Mouse (Mus musculus): ENCODE data around the gene Ceacam18. TPM values are rescaled to one million over a fixed set of nuclear protein-coding genes. Genes with fewer than 3 reads are reported as not detected.
A peak's percentile ranks its signal among the peaks of the same experiment; 100 is the strongest.

Ceacam18 gene
- polyA plus RNA-seq (2014; fragmentation: Nextera tagmentation; extraction: Ambion mirVana) = not detected in 2 replicates

- ATAC-seq (replicated peaks; ENCODE audit: insufficient number of reproducible peaks, low FRiP score, low TSS enrichment) = no peak
- Histone ChIP-seq H3K27me3 (ENCODE audit: control insufficient read depth, insufficient read depth, low read length) (no peaks in the 10 kb centered on the region), H3K4me1 (ENCODE audit: control insufficient read depth, insufficient read depth, low read length) (no peaks in the 10 kb centered on the region), H3K4me2 (no peak within 1 kb of the TSS), H3K9ac (ENCODE audit: low read depth, low read length) (no peak within 1 kb of the TSS), H3K27ac (ENCODE audit: low read depth, low read length) (no peak within 1 kb of the TSS), H3K9me3 (replicated peaks; ENCODE audit: control insufficient read depth, low read length) (no peaks in the 10 kb centered on the region), H3K36me3 (ENCODE audit: control insufficient read depth, insufficient read depth, low read length) (no peaks in the 10 kb centered on the region), H3K4me3 (ENCODE audit: low read depth, low read length) (no peak within 1 kb of the TSS)
- WGBS (ENCODE audit: insufficient replicate concordance) = 64% methylated on average over 6 of the region's 6 CpGs
Measured at GRCm38 (mm10) chr7:43634500-43634899, at the start of gene Ceacam18. Gene Ceacam18, plus strand, starts transcription at chr7:43634707.

GRCm38 (mm10) chr7:43584790-43585189 is 49.7 kb upstream of the Ceacam18 start:
- Histone ChIP-seq H3K4me1 (ENCODE audit: control insufficient read depth, insufficient read depth, low read length) (peaks cover 4% of the 10 kb centered on the region), H3K9me3 (replicated peaks; ENCODE audit: control insufficient read depth, low read length) (no peaks in the 10 kb centered on the region), H3K36me3 (ENCODE audit: control insufficient read depth, insufficient read depth, low read length) (peaks cover 37% of the 10 kb centered on the region), H3K27ac (ENCODE audit: low read depth, low read length) (no peak overlapping the region), H3K4me2 (no peak overlapping the region), H3K27me3 (ENCODE audit: control insufficient read depth, insufficient read depth, low read length) (no peaks in the 10 kb centered on the region), H3K4me3 (ENCODE audit: low read depth, low read length) (no peak overlapping the region), H3K9ac (ENCODE audit: low read depth, low read length) (no peak overlapping the region)
- 91% methylated on average over 5 of the region's 5 CpGs for WGBS (ENCODE audit: insufficient replicate concordance)
- no peak for ATAC-seq (replicated peaks; ENCODE audit: insufficient number of reproducible peaks, low FRiP score, low TSS enrichment)

GRCm38 (mm10) chr7:43601884-43602283 is 32.6 kb upstream of the Ceacam18 start:
- 28% methylated on average over 5 of the region's 5 CpGs for WGBS (ENCODE audit: insufficient replicate concordance)
- Histone ChIP-seq H3K4me1 (ENCODE audit: control insufficient read depth, insufficient read depth, low read length) (no peaks in the 10 kb centered on the region), H3K4me3 (ENCODE audit: low read depth, low read length) (no peak overlapping the region), H3K9ac (ENCODE audit: low read depth, low read length) (no peak overlapping the region), H3K27ac (ENCODE audit: low read depth, low read length) (no peak overlapping the region), H3K4me2 (no peak overlapping the region), H3K27me3 (ENCODE audit: control insufficient read depth, insufficient read depth, low read length) (no peaks in the 10 kb centered on the region), H3K9me3 (replicated peaks; ENCODE audit: control insufficient read depth, low read length) (no peaks in the 10 kb centered on the region), H3K36me3 (ENCODE audit: control insufficient read depth, insufficient read depth, low read length) (no peaks in the 10 kb centered on the region)
- ATAC-seq (replicated peaks; ENCODE audit: insufficient number of reproducible peaks, low FRiP score, low TSS enrichment) = no peak

- Histone ChIP-seq H3K9ac (ENCODE audit: low read depth, low read length) (no peak within 1 kb of the TSS), H3K27ac (ENCODE audit: low read depth, low read length) (no peak within 1 kb of the TSS), H3K36me3 (ENCODE audit: control insufficient read depth, insufficient read depth, low read length) (no peaks in the 10 kb centered on the region), H3K9me3 (replicated peaks; ENCODE audit: control insufficient read depth, low read length) (no peaks in the 10 kb centered on the region), H3K27me3 (ENCODE audit: control insufficient read depth, insufficient read depth, low read length) (peaks cover 4% of the 10 kb centered on the region; the same call in 1 of the 2 replicates), H3K4me1 (ENCODE audit: control insufficient read depth, insufficient read depth, low read length) (no peaks in the 10 kb centered on the region), H3K4me2 (peak within 1 kb of the TSS; percentile 53), H3K4me3 (ENCODE audit: low read depth, low read length) (peak within 1 kb of the TSS; percentile 25)
- ATAC-seq (replicated peaks; ENCODE audit: insufficient number of reproducible peaks, low FRiP score, low TSS enrichment) = peak; percentile 49; the same call in 1 of the 2 replicates
- WGBS (ENCODE audit: insufficient replicate concordance) = 10% methylated on average over 41 of the region's 41 CpGs
Measured at GRCm38 (mm10) chr7:43606896-43607742, 27.4 kb upstream of the Ceacam18 start, which contains the start of gene Zfp819. Gene Zfp819, plus strand, starts transcription at chr7:43607169.

- H3K4me2 ChIP-seq = no peak overlapping the region; the same call in 1 of the 2 replicates
- no peaks in the 10 kb centered on the region for H3K36me3 ChIP-seq (ENCODE audit: control insufficient read depth, insufficient read depth, low read length)
- no peak overlapping the region for H3K27ac ChIP-seq (ENCODE audit: low read depth, low read length)
- H3K4me1 ChIP-seq (ENCODE audit: control insufficient read depth, insufficient read depth, low read length) = no peaks in the 10 kb centered on the region
- no peak overlapping the region for H3K4me3 ChIP-seq (ENCODE audit: low read depth, low read length)
- H3K9ac ChIP-seq (ENCODE audit: low read depth, low read length) = no peak overlapping the region
- H3K9me3 ChIP-seq (replicated peaks; ENCODE audit: control insufficient read depth, low read length) = no peaks in the 10 kb centered on the region
- peaks cover 4% of the 10 kb centered on the region; the same call in 1 of the 2 replicates for H3K27me3 ChIP-seq (ENCODE audit: control insufficient read depth, insufficient read depth, low read length)
- no peak for ATAC-seq (replicated peaks; ENCODE audit: insufficient number of reproducible peaks, low FRiP score, low TSS enrichment)
- 45% methylated on average over 5 of the region's 5 CpGs for WGBS (ENCODE audit: insufficient replicate concordance)
Measured at GRCm38 (mm10) chr7:43607743-43608287, 26.7 kb upstream of the Ceacam18 start.

GRCm38 (mm10) chr7:43608316-43608824 is 26.1 kb upstream of the Ceacam18 start:
- Histone ChIP-seq H3K9ac (ENCODE audit: low read depth, low read length) (no peak overlapping the region), H3K36me3 (ENCODE audit: control insufficient read depth, insufficient read depth, low read length) (no peaks in the 10 kb centered on the region), H3K9me3 (replicated peaks; ENCODE audit: control insufficient read depth, low read length) (no peaks in the 10 kb centered on the region), H3K27ac (ENCODE audit: low read depth, low read length) (no peak overlapping the region), H3K4me2 (no peak overlapping the region), H3K4me1 (ENCODE audit: control insufficient read depth, insufficient read depth, low read length) (no peaks in the 10 kb centered on the region), H3K4me3 (ENCODE audit: low read depth, low read length) (no peak overlapping the region), H3K27me3 (ENCODE audit: control insufficient read depth, insufficient read depth, low read length) (peaks cover 4% of the 10 kb centered on the region; the same call in 1 of the 2 replicates)
- WGBS (ENCODE audit: insufficient replicate concordance) = 67% methylated on average over 7 of the region's 7 CpGs
- ATAC-seq (replicated peaks; ENCODE audit: insufficient number of reproducible peaks, low FRiP score, low TSS enrichment) = no peak

GRCm38 (mm10) chr7:43613816-43614551 is 20.5 kb upstream of the Ceacam18 start:
- WGBS (ENCODE audit: insufficient replicate concordance) = 89% methylated on average over 14 of the region's 14 CpGs
- Histone ChIP-seq H3K9me3 (replicated peaks; ENCODE audit: control insufficient read depth, low read length) (no peaks in the 10 kb centered on the region), H3K9ac (ENCODE audit: low read depth, low read length) (no peak overlapping the region), H3K4me1 (ENCODE audit: control insufficient read depth, insufficient read depth, low read length) (no peaks in the 10 kb centered on the region), H3K27me3 (ENCODE audit: control insufficient read depth, insufficient read depth, low read length) (no peaks in the 10 kb centered on the region), H3K4me2 (no peak overlapping the region), H3K4me3 (ENCODE audit: low read depth, low read length) (no peak overlapping the region), H3K27ac (ENCODE audit: low read depth, low read length) (no peak overlapping the region), H3K36me3 (ENCODE audit: control insufficient read depth, insufficient read depth, low read length) (no peaks in the 10 kb centered on the region)
- no peak for ATAC-seq (replicated peaks; ENCODE audit: insufficient number of reproducible peaks, low FRiP score, low TSS enrichment)

GRCm38 (mm10) chr7:43622927-43623326 is 11.6 kb upstream of the Ceacam18 start:
- Histone ChIP-seq H3K4me3 (ENCODE audit: low read depth, low read length) (no peak overlapping the region), H3K4me1 (ENCODE audit: control insufficient read depth, insufficient read depth, low read length) (no peaks in the 10 kb centered on the region), H3K4me2 (no peak overlapping the region), H3K9me3 (replicated peaks; ENCODE audit: control insufficient read depth, low read length) (no peaks in the 10 kb centered on the region), H3K27me3 (ENCODE audit: control insufficient read depth, insufficient read depth, low read length) (no peaks in the 10 kb centered on the region), H3K27ac (ENCODE audit: low read depth, low read length) (no peak overlapping the region), H3K36me3 (ENCODE audit: control insufficient read depth, insufficient read depth, low read length) (no peaks in the 10 kb centered on the region), H3K9ac (ENCODE audit: low read depth, low read length) (no peak overlapping the region)
- ATAC-seq (replicated peaks; ENCODE audit: insufficient number of reproducible peaks, low FRiP score, low TSS enrichment) = no peak
- 69% methylated on average over 7 of the region's 7 CpGs for WGBS (ENCODE audit: insufficient replicate concordance)
